Mouse (Mus musculus) lung, embryonic 15.5 days (tissue): ENCODE data around the gene Khk. TPM values are rescaled to one million over a fixed set of nuclear protein-coding genes. Genes with fewer than 3 reads are reported as not detected.

Experiments
- ATAC-seq: fragments of 200-750 bp; cut with Nextera tagmentation; 2 replicates; pipeline ENCODE4 v1.8.0; 2017; ENCODE audit warnings: moderate number of reproducible peaks, borderline replicate concordance; ENCODE audit not compliant: low FRiP score, low TSS enrichment; ENCODE audit errors: extremely low read depth
- H3K27ac ChIP-seq: fragments of 300-500 bp; sonication (generic); 2 replicates; pipeline ENCODE4 v1.5.1; 2015; ENCODE audit warnings: moderate library complexity, mild to moderate bottlenecking, inconsistent platforms
- H3K27me3 ChIP-seq: fragments of 300-500 bp; sonication (generic); 2 replicates; pipeline ENCODE4 v1.6.1; 2015; ENCODE audit warnings: inconsistent platforms
- H3K36me3 ChIP-seq: fragments of 300-500 bp; sonication (generic); 2 replicates; pipeline ENCODE4 v1.6.1; 2015; ENCODE audit warnings: inconsistent platforms
- H3K4me1 ChIP-seq: fragments of 300-500 bp; sonication (generic); 2 replicates; pipeline ENCODE4 v1.6.1; 2015; ENCODE audit warnings: inconsistent platforms
- H3K4me2 ChIP-seq: fragments of 300-500 bp; sonication (generic); 2 replicates; pipeline ENCODE4 v1.6.1; 2015; ENCODE audit warnings: inconsistent platforms, mild to moderate bottlenecking, moderate library complexity
- H3K4me3 ChIP-seq: fragments of 300-500 bp; sonication (generic); 2 replicates; pipeline ENCODE4 v1.5.1; 2015; ENCODE audit warnings: mild to moderate bottlenecking, inconsistent platforms
- H3K9ac ChIP-seq: fragments of 300-500 bp; sonication (generic); 2 replicates; pipeline ENCODE4 v1.6.1; 2015; ENCODE audit warnings: inconsistent platforms
- H3K9me3 ChIP-seq: fragments of 300-500 bp; sonication (generic); 2 replicates; pipeline ENCODE4 v1.6.1; 2016; ENCODE audit warnings: inconsistent platforms
- whole genome bisulfite sequencing: fragments of 180-500 bp; shearing (Covaris S2); methylation state at CpG from one replicate; pipeline ENCODE4 v1.1.7; 2015; 5-methylcytosine and 5-hydroxymethylcytosine counted together
- polyA plus RNA-seq: library from polyadenylated mRNA; unstranded; fragments of >200 nt; fragmentation: Nextera tagmentation; extraction: Ambion mirVana; gene quantifications from 2 replicates; pipeline ENCODE4 v1.2.1, GENCODE M21; 2015

The Khk gene
- polyA plus RNA-seq, 1 experiment from 2014 or later = 14.6 TPM

- peak overlapping the region; percentile 52 for H3K4me3 ChIP-seq
- H3K4me1 ChIP-seq = peaks cover 39% of the 10 kb centered on the region
- H3K9me3 ChIP-seq = no peaks in the 10 kb centered on the region
- H3K36me3 ChIP-seq = peaks cover 30% of the 10 kb centered on the region
- H3K4me2 ChIP-seq = peak overlapping the region; percentile 77
- peak overlapping the region; percentile 67 for H3K9ac ChIP-seq
- no peaks in the 10 kb centered on the region for H3K27me3 ChIP-seq
- no peak for ATAC-seq
- 36% methylated on average over 6 of the region's 6 CpGs for WGBS
- peak overlapping the region; percentile 98 for H3K27ac ChIP-seq
Observed at GRCm38 (mm10) chr5:30914849-30915248, 6.4 kb upstream of the Khk start.

DNA sequence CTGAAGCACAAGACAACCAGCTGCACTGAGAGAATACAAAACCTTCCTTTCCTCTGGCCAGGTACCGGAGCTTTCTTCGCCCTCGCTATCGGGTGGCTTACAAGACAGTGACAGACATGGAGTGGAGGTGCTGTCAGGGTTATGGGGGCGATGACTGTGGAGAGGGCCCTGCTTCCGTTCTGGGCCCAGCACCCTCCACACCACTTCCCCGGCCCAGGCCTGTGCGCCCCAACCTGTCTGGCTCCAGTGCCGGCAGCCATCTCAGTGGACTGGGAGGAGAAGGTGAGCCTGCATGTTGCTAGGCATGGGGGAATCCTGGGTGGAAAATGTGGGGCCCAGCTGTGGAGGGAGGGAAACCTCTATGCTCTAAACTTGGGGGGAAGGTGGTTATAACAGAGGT, 5.8 kb upstream of the Khk start:
- Histone ChIP-seq H3K4me2 (peak overlapping the region; percentile 77), H3K9ac (peak overlapping the region; percentile 67), H3K27me3 (no peaks in the 10 kb centered on the region), H3K4me1 (peaks cover 44% of the 10 kb centered on the region), H3K36me3 (peaks cover 36% of the 10 kb centered on the region), H3K27ac (peak overlapping the region; percentile 98), H3K9me3 (no peaks in the 10 kb centered on the region), H3K4me3 (peak overlapping the region; percentile 52)
- no peak for ATAC-seq
- 33% methylated on average over 9 of the region's 9 CpGs for WGBS

- H3K4me3 ChIP-seq = peak overlapping the region; percentile 52
- H3K9ac ChIP-seq = no peak overlapping the region
- peak overlapping the region; percentile 77 for H3K4me2 ChIP-seq
- no peaks in the 10 kb centered on the region for H3K9me3 ChIP-seq
- H3K4me1 ChIP-seq = peaks cover 49% of the 10 kb centered on the region
- ATAC-seq = peak; percentile 57
- no peaks in the 10 kb centered on the region for H3K27me3 ChIP-seq
- H3K36me3 ChIP-seq = peaks cover 39% of the 10 kb centered on the region
- WGBS = 3% methylated on average over 7 of the region's 7 CpGs
- H3K27ac ChIP-seq = peak overlapping the region; percentile 98
Observed at GRCm38 (mm10) chr5:30915974-30916433, 5.2 kb upstream of the Khk start.

DNA sequence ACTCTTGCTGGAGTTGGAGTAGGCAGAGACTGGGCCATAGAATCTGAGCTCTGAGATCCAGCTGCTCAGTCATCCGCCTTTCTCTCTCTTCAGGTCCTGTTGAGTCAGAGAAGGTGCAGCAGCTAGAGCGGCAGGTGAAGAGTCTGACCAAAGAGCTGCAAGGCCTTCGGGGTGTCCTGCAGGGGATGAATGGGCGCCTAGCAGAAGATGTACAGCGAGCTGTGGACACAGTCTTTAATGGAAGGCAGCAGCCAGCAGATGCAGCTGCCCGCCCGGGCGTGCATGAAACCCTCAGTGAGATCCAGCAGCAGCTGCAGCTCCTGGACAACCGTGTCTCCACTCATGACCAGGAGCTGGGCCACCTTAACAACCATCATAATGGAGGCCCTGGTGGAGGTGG, 4.4 kb upstream of the Khk start:
- Histone ChIP-seq H3K9me3 (no peaks in the 10 kb centered on the region), H3K4me1 (peaks cover 53% of the 10 kb centered on the region), H3K9ac (no peak overlapping the region), H3K27me3 (no peaks in the 10 kb centered on the region), H3K27ac (peak overlapping the region; percentile 61; the same call in 1 of the 2 replicates), H3K4me2 (peak overlapping the region; percentile 77; the same call in 1 of the 2 replicates), H3K36me3 (peaks cover 39% of the 10 kb centered on the region), H3K4me3 (no peak overlapping the region)
- no peak for ATAC-seq
- 90% methylated on average over 9 of the region's 9 CpGs for WGBS

GRCm38 (mm10) chr5:30917348-30917747, 3.9 kb upstream of the Khk start:
- Histone ChIP-seq H3K4me1 (peaks cover 53% of the 10 kb centered on the region), H3K4me2 (no peak overlapping the region), H3K4me3 (no peak overlapping the region), H3K9ac (no peak overlapping the region), H3K27ac (no peak overlapping the region), H3K27me3 (no peaks in the 10 kb centered on the region), H3K9me3 (no peaks in the 10 kb centered on the region), H3K36me3 (peaks cover 39% of the 10 kb centered on the region)
- no peak for ATAC-seq
- 86% methylated on average over 11 of the region's 11 CpGs for WGBS

DNA sequence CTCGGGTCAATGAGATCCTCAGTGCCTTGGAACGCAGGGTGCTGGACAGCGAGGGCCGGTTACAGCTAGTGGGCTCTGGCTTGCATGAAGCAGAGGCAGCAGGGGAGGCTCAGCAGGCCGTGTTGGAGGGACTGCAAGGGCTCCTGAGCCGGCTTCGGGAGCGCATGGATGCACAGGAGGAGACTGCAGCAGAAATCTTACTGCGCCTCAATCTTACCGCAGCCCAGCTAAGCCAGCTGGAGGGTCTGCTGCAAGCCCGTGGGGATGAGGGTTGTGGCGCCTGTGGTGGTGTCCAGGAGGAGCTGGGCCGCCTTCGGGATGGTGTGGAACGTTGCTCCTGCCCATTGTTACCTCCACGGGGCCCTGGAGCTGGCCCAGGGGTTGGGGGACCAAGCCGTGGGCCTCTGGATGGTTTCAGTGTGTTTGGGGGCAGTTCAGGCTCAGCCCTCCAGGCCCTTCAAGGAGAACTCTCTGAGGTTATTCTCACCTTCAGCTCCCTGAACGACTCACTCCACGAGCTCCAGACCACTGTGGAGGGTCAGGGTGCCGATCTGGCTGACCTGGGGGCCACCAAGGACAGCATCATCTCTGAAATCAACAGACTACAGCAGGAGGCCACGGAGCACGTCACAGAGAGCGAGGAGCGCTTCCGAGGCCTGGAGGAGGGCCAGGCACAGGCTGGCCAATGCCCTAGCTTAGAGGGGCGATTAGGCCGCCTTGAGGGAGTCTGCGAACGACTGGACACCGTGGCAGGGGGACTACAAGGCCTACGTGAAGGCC, 3.1 kb upstream of the Khk start:
- no peak overlapping the region for H3K27ac ChIP-seq
- ATAC-seq = no peak
- H3K4me2 ChIP-seq = no peak overlapping the region
- no peak overlapping the region for H3K4me3 ChIP-seq
- H3K9ac ChIP-seq = 0 out of 2 replicates have a peak overlapping the region, but pooled peaks have one; percentile 2
- H3K27me3 ChIP-seq = no peaks in the 10 kb centered on the region
- peaks cover 53% of the 10 kb centered on the region for H3K4me1 ChIP-seq
- H3K36me3 ChIP-seq = peaks cover 39% of the 10 kb centered on the region
- no peaks in the 10 kb centered on the region for H3K9me3 ChIP-seq
- WGBS = 86% methylated on average over 31 of the region's 31 CpGs

GRCm38 (mm10) chr5:30918691-30919090, 2.5 kb upstream of the Khk start:
- 83% methylated on average over 8 of the region's 8 CpGs for WGBS
- ATAC-seq = no peak
- H3K4me1 ChIP-seq = peaks cover 53% of the 10 kb centered on the region
- no peaks in the 10 kb centered on the region for H3K27me3 ChIP-seq
- no peak overlapping the region for H3K4me3 ChIP-seq
- H3K4me2 ChIP-seq = no peak overlapping the region
- no peak overlapping the region for H3K27ac ChIP-seq
- H3K9me3 ChIP-seq = no peaks in the 10 kb centered on the region
- peaks cover 39% of the 10 kb centered on the region for H3K36me3 ChIP-seq
- H3K9ac ChIP-seq = no peak overlapping the region

DNA sequence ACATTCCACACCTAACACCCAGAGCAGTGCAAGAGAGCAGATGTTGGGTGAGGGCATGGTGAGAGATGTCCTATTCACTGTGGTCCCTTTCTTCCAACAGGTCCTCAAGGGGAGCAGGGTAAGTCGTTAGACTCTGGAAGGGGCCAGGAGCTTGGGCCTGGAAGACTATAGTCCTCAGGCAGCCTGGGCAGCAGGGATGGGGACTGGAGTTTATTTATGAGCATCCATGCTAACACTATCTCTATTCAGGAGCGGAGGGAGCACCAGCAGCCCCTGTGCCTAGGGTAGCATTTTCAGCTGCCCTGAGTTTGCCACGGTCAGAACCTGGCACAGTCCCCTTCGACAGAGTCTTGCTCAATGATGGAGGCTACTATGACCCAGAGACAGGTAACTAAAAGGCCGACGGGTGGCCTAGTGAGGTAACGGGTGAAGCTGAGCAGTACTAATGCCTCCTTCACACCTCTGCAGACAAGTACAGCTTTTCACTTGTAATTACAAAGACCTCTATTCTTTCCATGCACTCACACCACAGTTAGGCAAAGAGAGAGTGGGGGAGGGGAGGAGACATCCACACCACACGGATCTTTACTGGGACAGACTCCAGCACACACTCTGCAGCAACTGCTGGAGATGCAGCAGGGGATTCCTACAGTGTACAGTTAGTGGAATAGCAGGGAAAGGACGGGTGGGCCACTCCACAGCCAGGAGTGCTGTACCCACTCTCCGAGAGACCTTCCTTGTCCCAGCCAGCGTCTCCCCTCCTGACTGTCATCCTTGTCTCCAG, 1.2 kb upstream of the Khk start:
- Histone ChIP-seq H3K9ac (no peak overlapping the region), H3K4me2 (peak overlapping the region; percentile 74), H3K9me3 (no peaks in the 10 kb centered on the region), H3K36me3 (peaks cover 39% of the 10 kb centered on the region), H3K27ac (no peak overlapping the region), H3K27me3 (no peaks in the 10 kb centered on the region), H3K4me1 (peaks cover 52% of the 10 kb centered on the region), H3K4me3 (no peak overlapping the region; the same call in 1 of the 2 replicates)
- 55% methylated on average over 11 of the region's 11 CpGs for WGBS
- no peak for ATAC-seq

DNA sequence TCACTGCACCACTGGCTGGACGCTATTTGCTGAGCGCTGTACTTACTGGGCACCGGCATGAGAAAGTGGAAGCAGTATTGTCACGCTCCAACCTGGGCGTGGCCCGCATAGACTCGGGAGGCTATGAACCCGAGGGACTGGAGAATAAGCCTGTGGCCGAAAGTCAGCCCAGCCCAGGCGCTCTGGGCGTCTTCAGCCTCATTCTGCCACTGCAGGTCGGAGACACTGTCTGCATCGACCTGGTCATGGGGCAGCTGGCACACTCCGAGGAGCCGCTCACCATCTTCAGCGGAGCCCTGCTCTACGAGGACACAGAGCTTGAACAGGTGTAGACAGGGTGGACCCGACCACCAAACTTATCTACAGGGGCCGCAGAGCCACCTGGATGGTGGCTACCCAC, 610 bp upstream of the Khk start:
- Histone ChIP-seq H3K4me3 (peak overlapping the region; percentile 50), H3K27me3 (no peaks in the 10 kb centered on the region)
- no peak; the same call in 1 of the 2 replicates for ATAC-seq

GRCm38 (mm10) chr5:30922581-30923041, 1.4 kb downstream of the Khk start:
- H3K4me2 ChIP-seq = peak overlapping the region; percentile 74
- H3K27ac ChIP-seq = 0 out of 2 replicates have a peak overlapping the region, but pooled peaks have one; percentile 85
- H3K27me3 ChIP-seq = no peaks in the 10 kb centered on the region
- H3K36me3 ChIP-seq = peaks cover 30% of the 10 kb centered on the region
- peak overlapping the region; percentile 47 for H3K9ac ChIP-seq
- H3K4me1 ChIP-seq = peaks cover 34% of the 10 kb centered on the region
- H3K9me3 ChIP-seq = no peaks in the 10 kb centered on the region
- no peak overlapping the region; the same call in 1 of the 2 replicates for H3K4me3 ChIP-seq
- 38% methylated on average over 10 of the region's 10 CpGs for WGBS
- no peak for ATAC-seq

More for the DNA sequence above, 610 bp upstream of the Khk start:
- Histone ChIP-seq H3K27ac (no peak overlapping the region), H3K36me3 (peaks cover 39% of the 10 kb centered on the region), H3K4me1 (peaks cover 46% of the 10 kb centered on the region), H3K9me3 (no peaks in the 10 kb centered on the region), H3K9ac (no peak overlapping the region), H3K4me2 (peak overlapping the region; percentile 74)
- 61% methylated on average over 19 of the region's 19 CpGs for WGBS

GRCm38 (mm10) chr5:30923119-30923518, 1.9 kb downstream of the Khk start:
- H3K4me2 ChIP-seq = no peak overlapping the region
- 59% methylated on average over 6 of the region's 6 CpGs for WGBS
- H3K36me3 ChIP-seq = peaks cover 25% of the 10 kb centered on the region
- no peaks in the 10 kb centered on the region for H3K9me3 ChIP-seq
- no peak for ATAC-seq
- no peak overlapping the region for H3K9ac ChIP-seq
- no peak overlapping the region for H3K4me3 ChIP-seq
- H3K27ac ChIP-seq = no peak overlapping the region
- peaks cover 34% of the 10 kb centered on the region for H3K4me1 ChIP-seq
- H3K27me3 ChIP-seq = no peaks in the 10 kb centered on the region

GRCm38 (mm10) chr5:30924614-30925013, 3.4 kb downstream of the Khk start:
- Histone ChIP-seq H3K9ac (no peak overlapping the region), H3K4me1 (peaks cover 33% of the 10 kb centered on the region), H3K9me3 (no peaks in the 10 kb centered on the region), H3K36me3 (peaks cover 10% of the 10 kb centered on the region), H3K27me3 (no peaks in the 10 kb centered on the region), H3K27ac (no peak overlapping the region), H3K4me3 (no peak overlapping the region), H3K4me2 (no peak overlapping the region)
- WGBS = 75% methylated on average over 8 of the region's 8 CpGs
- no peak for ATAC-seq
